Mouse (Mus musculus): ENCODE results near the gene Ank2. TPM values are rescaled to one million over a fixed set of nuclear protein-coding genes. Genes with fewer than 3 reads are reported as not detected.

Gene Ank2
- total RNA-seq, 2 experiments from 2014 or later: 0.81 TPM; not detected in 1

DNA sequence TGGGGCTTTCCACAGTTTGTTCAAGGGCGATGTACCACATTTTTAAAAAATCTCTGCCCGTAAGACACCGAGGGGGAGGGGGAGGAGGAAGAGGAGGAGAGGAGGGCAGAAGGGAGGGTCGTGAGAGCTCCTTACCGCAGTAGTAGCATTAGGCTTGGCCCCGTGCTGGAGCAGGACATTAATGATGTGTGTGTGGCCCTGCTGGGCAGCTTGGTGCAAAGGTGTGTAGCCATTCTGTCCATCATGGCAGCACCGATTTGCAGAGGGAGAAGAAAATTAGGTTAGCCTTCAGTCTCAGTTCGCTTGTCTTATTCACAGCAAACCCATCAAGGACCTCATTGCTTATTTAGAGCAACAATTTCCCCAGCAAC is 500.4 kb downstream of the Ank2 start:
- no peak for ATAC-seq (ENCODE audit: poor library complexity, severe bottlenecking)

DNA sequence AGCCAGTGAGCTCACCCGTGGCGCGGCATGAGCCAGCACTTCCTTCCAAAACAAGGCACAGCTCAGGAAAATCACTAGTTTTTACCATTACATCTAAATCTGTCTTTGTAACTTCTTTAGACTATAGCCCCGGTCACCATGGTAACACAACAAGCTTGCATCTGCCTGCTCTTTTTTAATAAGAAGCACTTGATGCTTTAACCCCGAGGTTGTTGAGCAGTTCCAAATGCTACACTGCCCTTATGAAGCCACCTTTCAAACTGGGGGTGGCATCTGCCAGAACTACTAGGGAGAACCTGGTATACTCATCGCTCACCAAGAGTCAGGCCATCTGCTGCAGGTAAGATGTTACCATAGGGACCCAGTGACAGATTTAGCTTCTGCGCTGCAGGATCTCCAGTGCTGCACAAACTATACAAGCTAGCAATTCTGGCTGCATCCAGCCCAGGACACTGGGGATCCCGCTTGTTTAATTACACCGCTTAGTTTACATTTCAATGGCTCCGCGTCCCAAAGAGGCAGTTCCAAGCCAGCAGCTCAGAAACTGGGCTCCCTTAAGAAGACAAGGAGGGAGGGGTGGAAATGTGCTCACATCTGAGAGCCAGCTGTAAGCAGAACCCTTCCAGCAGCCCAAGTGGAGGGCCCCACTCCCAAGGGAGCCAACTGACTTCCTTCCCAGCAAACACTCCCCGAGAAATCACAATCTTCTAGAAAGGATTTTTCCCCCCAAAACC is 501.0 kb downstream of the Ank2 start:
- ATAC-seq (ENCODE audit: poor library complexity, severe bottlenecking): 0 out of 2 replicates have a peak, but pooled peaks have one; percentile 23

DNA sequence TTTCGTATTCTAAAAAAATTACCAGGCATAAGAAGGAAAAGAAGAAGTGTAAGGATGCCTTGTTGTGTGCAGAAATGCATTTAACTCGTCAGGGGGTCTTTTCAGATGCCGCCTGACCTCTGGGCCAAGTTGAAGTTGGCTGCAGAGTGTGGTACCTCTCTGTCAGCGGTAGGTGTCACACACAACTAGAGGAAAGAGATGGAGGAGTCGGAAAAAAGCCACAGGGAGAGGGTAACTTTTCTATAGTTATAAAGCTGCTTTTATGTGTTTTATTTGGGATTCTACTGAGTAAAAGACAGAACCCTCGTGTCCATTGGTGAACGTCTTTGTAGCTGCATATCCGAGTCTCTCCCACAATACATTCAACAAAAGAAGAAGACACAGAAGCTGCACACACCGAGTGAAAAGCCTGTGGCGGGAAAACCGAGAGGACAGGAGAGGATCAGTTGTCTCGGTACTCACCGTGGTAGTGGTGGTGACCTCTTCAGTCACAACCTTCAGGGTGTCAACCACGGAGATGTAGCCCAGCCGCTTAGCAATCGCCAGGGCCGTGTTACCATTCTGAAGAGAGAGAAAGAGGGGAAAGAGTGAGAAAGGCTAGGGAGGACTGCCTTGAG is 501.7 kb downstream of the Ank2 start:
- ATAC-seq (ENCODE audit: poor library complexity, severe bottlenecking): no peak

DNA sequence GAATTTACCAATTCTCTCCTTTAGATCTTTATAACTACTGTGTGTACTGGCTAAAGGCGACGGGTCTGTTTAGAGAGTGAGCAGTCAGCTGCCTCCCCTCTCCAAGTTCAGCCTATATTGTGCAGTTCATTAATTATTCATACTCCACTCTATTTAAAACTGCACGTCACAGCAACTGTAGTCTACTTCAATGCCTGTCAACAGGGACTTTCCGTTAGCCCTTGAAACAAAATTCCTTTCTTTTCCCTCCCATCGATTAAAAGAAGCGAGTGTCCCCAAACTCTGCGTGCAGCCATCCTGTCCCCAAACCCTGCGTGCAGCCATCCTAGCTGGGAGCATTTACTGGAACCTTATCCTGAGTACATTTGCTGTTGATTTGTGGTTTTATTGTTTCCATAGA is 502.4 kb downstream of the Ank2 start:
- ATAC-seq (ENCODE audit: poor library complexity, severe bottlenecking): no peak

DNA sequence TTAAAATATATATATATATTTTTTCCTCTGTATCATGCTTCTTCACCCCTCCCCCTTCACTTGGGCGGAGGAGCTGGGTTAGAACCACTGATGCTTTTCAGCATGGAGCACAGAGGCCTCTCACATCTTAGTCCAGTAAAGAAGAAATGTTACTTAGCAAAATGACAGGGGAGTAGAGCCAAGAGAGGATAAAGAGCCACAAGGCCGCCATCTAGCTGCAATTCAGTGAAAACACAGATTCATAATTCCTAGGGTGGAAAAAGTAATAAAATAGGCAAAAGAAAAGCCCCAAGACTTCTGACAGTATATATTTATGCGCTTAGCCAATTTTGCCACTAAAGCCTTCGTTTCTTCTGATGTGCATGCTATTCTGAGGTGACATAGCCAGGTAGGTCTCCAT is 503.2 kb downstream of the Ank2 start:
- no peak for ATAC-seq (ENCODE audit: poor library complexity, severe bottlenecking)

DNA sequence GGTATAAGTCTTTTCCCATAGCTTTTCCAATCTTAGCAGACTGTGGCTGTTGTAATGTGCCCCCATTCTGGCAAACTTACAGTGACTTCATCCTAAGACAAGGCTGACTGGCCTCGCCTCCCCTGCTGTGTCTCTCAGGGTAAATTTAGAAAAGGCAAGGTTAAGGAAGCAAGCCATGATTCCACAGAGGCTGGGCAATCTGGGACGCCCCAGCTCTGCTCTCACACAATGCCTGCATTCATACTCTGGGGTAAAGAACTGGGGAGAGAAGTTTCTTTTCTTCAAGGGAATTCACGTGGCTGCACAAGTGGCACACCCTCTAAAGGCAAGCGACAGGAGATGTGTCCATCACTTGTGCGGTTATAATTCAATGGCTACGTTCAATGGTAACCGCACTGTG is 505.0 kb downstream of the Ank2 start:
- ATAC-seq (ENCODE audit: poor library complexity, severe bottlenecking): no peak

DNA sequence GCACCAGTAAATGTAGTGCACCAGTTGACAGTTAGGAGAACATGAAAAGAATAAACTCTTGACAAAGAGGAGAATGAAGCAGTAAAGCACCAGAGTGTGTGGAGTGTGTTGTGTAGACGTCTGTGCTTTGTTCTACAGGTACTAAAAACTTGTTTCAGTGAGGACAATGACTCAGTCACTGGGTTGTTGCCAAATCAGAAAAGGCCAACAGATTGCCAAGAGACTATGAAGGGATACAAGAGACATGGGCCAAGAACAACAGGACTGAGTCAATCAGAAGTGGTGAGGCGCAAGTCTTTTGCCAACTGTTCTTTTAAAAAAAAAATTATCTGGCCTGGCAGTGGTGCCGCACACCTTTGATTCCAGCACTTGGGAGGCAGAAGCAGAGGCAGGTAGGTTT is 509.2 kb downstream of the Ank2 start:
- ATAC-seq (ENCODE audit: poor library complexity, severe bottlenecking): no peak

DNA sequence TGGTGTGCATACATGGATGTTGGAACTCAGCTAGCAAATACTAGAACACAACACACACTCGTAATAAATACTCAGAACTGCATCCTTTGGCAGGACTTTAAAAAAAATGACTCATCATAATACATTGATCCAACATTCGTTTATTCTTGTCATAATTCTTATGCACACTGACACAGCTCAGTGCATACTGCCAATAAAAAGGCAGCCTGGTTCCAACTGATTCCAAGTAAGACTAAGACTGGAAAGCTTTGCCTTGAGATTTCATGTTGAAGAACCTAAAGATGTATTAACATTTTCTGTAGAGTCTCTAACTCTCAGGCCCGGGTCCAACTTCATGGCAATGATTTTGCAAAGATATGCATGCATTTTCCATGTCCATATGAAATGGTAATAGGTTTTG is 512.5 kb downstream of the Ank2 start:
- no peak for ATAC-seq (ENCODE audit: poor library complexity, severe bottlenecking)

DNA sequence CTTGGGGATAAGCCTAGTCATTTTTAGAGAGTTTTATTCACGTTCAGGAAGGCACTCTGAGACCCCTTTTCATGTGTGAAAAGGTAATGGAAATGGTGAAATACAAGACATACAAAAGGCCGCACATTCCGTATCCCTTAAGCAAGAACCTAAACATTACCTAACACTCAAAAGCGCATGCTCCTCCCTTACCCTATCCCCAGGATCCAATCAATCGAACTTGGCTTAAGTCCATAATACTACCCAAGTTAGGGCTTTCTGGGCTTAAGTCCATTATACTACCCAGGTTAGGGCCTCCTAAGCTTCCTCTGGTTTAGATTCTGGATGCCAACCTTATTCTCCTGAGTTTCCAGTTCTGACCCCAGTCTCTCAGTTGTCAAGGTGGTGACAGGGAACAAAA is 516.3 kb downstream of the Ank2 start:
- no peak for ATAC-seq (ENCODE audit: poor library complexity, severe bottlenecking)

DNA sequence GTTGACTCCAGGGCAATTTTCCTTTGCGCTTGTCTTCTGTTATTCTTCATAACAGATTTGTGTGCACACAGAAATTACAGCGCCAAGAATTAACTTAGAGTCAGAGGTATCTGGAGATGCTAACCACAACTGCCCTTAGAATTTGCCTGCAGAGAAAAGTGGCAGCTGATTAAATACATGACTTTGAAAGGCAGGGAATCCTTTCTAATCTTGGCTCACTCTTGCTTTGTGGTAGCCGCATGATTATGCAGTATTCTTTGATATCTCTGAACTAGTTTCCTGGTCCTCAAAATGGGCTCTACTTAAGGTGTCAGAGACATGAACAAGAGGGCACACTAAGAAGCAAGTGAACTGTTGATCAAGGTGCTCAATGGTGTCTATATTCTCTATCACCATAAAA is 518.0 kb downstream of the Ank2 start:
- ATAC-seq (ENCODE audit: poor library complexity, severe bottlenecking): no peak

DNA sequence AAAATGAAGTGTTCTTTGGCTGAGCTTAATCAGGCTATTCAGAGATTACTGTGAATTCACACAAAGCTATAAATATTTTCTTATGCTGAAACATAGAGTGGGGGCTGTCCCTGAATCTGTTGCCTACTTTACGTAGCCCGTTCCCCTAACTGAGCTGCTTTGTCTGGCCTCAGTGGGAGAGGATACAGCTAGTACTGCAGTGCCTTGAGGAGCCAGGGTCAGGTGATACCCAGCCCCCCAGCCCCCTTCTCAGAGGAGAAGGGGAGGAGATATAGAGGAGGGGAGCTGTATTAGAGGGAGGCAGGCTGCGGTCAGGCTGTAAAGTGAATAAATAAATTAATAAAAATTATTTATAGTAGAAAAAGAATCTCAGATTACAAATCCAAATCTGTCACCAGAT is 519.5 kb downstream of the Ank2 start:
- no peak for ATAC-seq (ENCODE audit: poor library complexity, severe bottlenecking)

DNA sequence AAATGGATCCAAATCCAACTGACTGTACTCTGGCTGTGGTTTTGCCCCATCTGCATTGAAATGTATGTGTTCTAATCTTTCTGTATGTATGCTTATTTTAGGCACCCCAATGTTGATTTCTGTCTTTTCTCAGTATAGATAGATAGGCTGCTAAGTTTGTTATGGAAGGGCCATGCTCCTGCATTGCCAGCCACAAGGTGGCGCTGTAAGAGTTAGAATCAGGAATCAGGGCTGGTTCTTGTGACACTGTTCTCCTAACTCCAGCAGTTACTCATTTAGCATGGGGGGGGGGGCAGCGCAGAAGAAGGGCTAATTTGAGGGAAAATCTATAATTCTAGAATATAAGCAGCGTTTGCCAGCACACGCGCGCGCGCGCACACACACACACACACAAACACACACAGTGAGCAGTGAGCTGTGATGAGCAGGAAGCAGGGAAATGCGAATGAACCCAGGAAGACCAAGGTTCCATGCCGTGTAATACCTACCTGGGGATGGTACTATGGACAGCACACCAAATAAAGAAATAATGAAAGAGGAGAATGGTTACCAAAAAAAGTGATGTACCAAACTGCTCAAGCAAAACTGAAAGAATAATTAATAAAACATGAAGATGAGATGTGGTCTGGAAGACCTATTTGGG is 520.3 kb downstream of the Ank2 start:
- peak; percentile 68 for ATAC-seq (ENCODE audit: poor library complexity, severe bottlenecking)

DNA sequence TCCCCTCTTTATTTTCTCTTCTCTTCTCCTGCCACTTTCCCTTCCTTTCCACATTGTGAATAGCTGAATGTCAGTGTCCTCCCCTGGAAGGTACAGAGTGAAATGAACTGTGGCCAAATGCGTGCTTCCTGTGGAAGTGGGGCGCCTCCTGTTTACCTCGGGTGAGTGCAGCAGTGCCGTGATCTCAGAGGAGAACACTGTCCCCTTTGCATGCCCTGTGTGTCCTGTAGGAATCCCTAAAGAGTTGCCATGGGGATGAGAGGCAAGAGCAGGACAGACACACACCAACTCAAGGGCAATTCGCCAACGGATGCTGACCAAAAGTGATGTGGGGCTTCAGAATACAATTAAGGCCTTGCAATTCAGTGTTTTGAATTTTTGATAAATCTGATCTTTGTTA is 521.8 kb downstream of the Ank2 start:
- no peak for ATAC-seq (ENCODE audit: poor library complexity, severe bottlenecking)

DNA sequence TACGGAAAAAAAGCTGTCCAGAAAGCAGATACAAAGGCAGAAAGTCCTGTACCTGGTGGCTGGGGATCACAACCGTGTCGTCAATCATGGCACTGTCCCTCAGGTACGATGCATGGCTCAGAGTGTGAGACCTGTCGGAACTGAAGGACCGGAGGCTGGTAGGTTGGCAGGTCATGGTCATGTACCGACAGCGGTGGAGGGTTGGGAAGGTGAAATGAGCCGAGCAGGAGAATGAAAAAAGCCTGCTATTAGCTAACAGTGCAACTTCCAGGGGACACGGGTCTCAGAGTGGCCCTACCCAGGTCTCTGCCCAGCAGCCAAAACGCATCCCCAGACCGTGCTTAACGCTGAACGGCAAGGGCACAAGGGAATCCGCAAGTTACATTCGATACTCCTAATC is 522.4 kb downstream of the Ank2 start:
- ATAC-seq (ENCODE audit: poor library complexity, severe bottlenecking): no peak

DNA sequence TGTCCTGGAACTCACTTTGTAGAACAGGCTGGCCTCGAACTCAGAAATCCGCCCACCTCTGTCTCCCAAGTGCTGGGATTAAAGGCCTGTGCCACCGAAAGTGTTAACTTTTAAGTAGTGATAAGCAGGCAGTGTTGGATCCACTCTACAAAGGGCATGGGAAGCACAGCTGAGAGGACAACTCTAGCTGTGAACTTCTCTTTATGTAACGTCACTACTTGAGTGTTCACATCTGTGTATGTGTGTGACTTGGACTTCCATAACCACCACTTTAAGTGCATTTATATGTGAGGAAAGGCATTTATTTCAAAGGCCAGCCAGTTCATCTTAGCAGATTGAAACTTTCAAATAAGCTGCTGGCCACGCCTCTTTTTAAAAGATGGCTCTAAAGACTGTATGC is 523.7 kb downstream of the Ank2 start:
- ATAC-seq (ENCODE audit: poor library complexity, severe bottlenecking): no peak

DNA sequence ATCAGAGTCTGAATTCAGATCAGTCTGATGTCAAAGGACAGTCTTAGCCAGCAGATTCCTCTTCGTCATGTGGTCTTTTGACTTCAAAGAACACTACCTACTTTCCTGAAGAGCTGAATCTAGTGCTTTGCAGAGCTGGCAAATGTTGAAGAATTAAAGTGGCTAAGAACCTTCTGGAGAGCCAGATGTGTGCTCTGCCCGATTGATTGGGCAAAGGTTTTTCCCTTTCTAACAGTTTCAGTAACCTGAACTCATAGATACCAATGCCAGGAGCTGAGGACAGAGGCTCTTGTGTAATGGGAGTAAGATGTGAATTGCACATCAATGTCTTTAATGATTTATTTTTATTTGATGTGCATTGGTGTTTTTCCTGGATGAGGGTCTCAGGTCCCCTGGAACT is 525.6 kb downstream of the Ank2 start:
- no peak for ATAC-seq (ENCODE audit: poor library complexity, severe bottlenecking)

DNA sequence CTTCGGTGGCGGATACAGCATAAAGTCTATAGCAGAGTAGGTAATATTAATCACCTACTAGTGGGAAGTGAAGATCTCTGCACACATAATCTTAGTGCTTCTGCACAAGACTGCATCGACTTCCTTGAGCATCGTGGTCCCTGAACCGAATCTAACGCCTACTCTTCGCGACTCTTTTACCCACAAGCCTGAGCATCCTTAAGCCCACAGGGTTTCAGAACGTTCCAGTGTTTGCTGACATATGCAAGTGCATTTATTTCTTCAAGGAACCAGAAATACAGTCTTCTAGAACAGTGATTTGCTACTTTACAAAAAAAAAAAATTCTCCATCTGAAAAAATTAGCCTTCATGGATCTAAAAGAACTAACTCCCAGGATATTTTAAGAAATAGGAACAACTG is 527.6 kb downstream of the Ank2 start:
- ATAC-seq (ENCODE audit: poor library complexity, severe bottlenecking): no peak

DNA sequence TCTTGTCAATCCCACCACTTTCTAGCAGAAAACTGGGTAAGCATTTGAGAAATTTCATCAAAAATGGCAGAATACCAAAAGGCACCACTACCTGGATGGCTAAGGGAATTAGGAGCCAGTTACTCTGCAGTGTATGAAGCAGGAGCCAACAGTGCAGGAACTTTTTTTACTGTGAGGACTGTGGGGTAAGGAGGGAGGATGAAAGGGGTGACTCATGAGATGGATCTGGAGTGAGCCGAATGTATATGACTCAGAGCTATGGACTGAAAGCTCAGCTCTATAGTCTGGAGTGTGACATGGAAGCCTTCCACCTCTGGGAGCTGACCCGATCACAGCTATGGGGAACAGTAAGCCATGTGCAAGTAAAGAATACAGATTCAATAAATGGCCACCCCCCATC is 530.4 kb downstream of the Ank2 start:
- ATAC-seq (ENCODE audit: poor library complexity, severe bottlenecking): no peak

DNA sequence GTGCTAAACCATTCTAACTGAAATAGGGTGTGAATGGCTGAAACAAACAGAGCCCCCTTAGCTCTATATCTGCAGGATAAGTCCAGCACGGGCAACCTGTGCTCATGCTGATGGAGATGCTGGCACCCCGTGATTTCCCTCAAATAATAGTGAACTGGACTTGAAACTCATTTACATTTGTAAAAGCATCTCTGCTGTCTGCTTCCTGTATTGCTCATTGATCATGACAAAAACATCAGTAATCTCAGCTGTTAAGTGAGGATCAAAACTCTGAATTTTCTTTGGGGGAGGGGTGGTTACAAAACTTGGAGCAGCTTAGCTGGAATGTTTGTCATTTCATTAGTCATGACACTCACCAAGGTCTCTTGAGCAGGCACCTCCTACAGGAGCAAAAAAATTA is 533.4 kb downstream of the Ank2 start:
- ATAC-seq (ENCODE audit: poor library complexity, severe bottlenecking): no peak

DNA sequence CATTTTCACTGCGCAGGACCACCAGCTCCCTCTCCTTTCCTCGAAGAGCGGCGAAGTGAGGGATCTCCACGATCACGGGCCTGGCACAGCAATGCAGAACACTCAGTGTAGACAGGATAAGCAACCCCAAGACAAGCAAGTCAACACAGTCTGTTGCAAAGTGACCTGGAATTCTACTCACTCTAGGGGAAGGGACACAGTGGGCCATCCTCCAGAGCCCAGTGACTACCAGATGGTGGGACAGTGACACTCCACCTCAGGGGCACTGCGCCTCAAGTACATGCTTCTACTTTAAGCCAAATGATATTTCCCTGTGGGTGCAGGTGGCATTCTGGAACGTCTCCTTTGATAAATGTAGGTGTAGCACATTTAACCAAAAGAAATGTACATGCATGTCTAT is 536.8 kb downstream of the Ank2 start:
- ATAC-seq (ENCODE audit: poor library complexity, severe bottlenecking): no peak

DNA sequence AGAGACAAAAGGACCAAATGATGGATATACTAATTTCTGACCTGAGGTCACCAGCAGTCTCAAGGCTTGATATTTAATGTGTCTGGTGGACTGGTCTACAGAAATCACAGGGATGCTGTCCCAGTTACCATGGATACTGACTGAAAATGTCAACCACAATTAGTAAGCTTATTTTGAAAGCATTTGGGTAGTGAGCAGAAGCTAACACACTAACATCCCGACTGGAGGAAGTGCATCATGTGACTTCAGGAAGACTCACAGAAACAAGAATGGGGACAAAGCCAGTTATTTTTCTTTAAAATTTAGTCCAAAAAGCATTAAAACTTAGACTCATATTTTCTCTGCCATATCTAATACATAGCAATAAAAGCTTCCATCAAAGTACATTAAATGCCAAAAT is 546.5 kb downstream of the Ank2 start:
- no peak for ATAC-seq (ENCODE audit: poor library complexity, severe bottlenecking)

DNA sequence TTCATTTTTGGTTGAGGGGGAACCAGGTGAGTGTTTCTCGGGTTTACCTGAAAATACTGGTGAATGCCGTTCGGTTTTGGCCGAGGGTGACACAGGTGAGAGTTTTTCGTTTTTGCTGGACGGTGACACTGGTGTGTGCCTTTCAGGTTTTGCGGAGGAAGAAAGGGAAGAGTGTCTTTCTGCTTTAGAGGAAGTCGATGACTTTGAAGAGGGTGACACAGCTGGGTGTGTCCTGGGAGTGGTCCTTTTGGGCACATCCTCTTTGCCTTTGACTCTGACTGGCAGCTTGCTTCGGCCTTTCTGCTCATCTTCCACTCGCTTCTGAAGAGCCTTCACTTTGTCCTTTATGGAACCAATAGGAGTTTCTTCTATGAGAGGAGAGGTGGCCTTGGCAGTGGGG is 552.6 kb downstream of the Ank2 start:
- peak; percentile 83 for ATAC-seq (ENCODE audit: poor library complexity, severe bottlenecking)
